Mouse (Mus musculus) embryonic facial prominence, embryonic 14.5 days (tissue): ENCODE measurements at regions not wholly inside any gene's neighbourhood (a gene's known extent, or its start where the extent isn't known, plus 50 kb on each side); places are given as distances from the start of the nearest gene placed in this dataset.

ENCODE experiments used
- ATAC-seq: fragments of 200-750 bp; cut with Nextera tagmentation; 2 replicates; pipeline ENCODE4 v1.8.0; 2017; ENCODE audit warnings: low read depth, moderate number of reproducible peaks, moderate TSS enrichment
- DNase-seq: peaks from one replicate; pipeline ENCODE4 v3.0.0-alpha.2; 2015; ENCODE audit warnings: low spot score
- H3K27ac ChIP-seq: fragments of 300-500 bp; sonication (generic); replicated peaks from 2 replicates; pipeline ENCODE4 v1.5.1; 2014; ENCODE audit warnings: low read depth, mild to moderate bottlenecking, low read length, moderate library complexity
- H3K27me3 ChIP-seq: fragments of 300-500 bp; sonication (generic); replicated peaks from 2 replicates; pipeline ENCODE4 v1.6.1; 2014; ENCODE audit warnings: low read length; ENCODE audit not compliant: control insufficient read depth, insufficient read depth
- H3K36me3 ChIP-seq: fragments of 300-500 bp; sonication (generic); 2 replicates; pipeline ENCODE4 v1.6.1; 2014; ENCODE audit warnings: low read length, mixed read lengths; ENCODE audit not compliant: control insufficient read depth, insufficient read depth
- H3K4me1 ChIP-seq: fragments of 300-500 bp; sonication (generic); 2 replicates; pipeline ENCODE4 v1.6.1; 2014; ENCODE audit warnings: antibody characterized with exemption, low read length; ENCODE audit not compliant: control insufficient read depth, insufficient read depth
- H3K4me2 ChIP-seq: fragments of 300-500 bp; sonication (generic); 2 replicates; pipeline ENCODE4 v1.6.1; 2014; ENCODE audit warnings: low read depth, mild to moderate bottlenecking, low read length, moderate library complexity, mixed read lengths
- H3K4me3 ChIP-seq: fragments of 300-500 bp; sonication (generic); 2 replicates; pipeline ENCODE4 v1.5.1; 2014; ENCODE audit warnings: low read depth, mild to moderate bottlenecking, low read length
- H3K9ac ChIP-seq: fragments of 300-500 bp; sonication (generic); 2 replicates; pipeline ENCODE4 v1.6.1; 2014; ENCODE audit warnings: low read depth, mild to moderate bottlenecking, low read length, moderate library complexity, mixed read lengths
- H3K9me3 ChIP-seq: fragments of 300-500 bp; sonication (generic); 2 replicates; pipeline ENCODE4 v1.6.1; 2016; ENCODE audit warnings: low read length; ENCODE audit not compliant: control insufficient read depth
- WGBS: fragments of 180-500 bp; shearing (Covaris S2); extraction: QIAGEN DNeasy Blood & Tissue Kit; methylation state at CpG from one replicate; pipeline ENCODE4 v1.1.7; 2014; 5-methylcytosine and 5-hydroxymethylcytosine counted together

DNA sequence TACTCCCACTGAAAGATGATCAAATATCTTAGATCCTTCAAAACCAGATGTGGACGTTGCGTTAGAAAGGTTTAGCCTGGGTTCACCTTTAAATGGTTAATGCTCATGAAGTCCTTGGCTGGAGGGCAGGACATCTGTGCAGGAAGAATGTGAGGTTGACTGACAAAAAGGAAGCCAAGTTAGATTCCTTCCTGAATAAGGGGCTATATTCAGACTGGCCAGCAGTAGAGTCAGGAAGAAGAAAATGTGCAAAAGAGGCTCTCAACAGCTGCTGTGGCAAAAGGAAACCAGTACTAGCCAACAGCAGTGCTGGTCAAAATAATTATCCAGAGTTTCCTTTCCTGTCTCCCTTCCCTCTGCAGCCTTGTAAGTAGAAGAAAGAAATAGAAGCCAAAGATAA is 582.0 kb upstream of the Marcks start:
- no peaks in the 10 kb centered on the region for H3K36me3 ChIP-seq
- no peak overlapping the region for H3K4me2 ChIP-seq
- no peaks in the 10 kb centered on the region for H3K9me3 ChIP-seq
- no peak for ATAC-seq
- H3K27ac ChIP-seq: 0 out of 2 replicates have a peak overlapping the region, but pooled peaks have one; percentile 1
- peaks cover 3% of the 10 kb centered on the region; the same call in 1 of the 2 replicates for H3K4me1 ChIP-seq
- H3K9ac ChIP-seq: no peak overlapping the region
- WGBS: 47% methylated on average over 2 of the region's 2 CpGs
- peak; percentile 30 for DNase-seq
- H3K27me3 ChIP-seq: no peaks in the 10 kb centered on the region
- H3K4me3 ChIP-seq: no peak overlapping the region

- no peak for ATAC-seq
- DNase-seq: peak; percentile 79
- Histone ChIP-seq H3K9ac (no peak overlapping the region), H3K9me3 (no peaks in the 10 kb centered on the region), H3K27me3 (no peaks in the 10 kb centered on the region), H3K27ac (peak overlapping the region; percentile 68), H3K4me1 (peaks cover 3% of the 10 kb centered on the region; the same call in 1 of the 2 replicates), H3K4me3 (no peak overlapping the region), H3K36me3 (no peaks in the 10 kb centered on the region), H3K4me2 (no peak overlapping the region)
These were observed 578.2 kb upstream of the Marcks start for GRCm38 (mm10) chr10:37716946-37717345.

DNA sequence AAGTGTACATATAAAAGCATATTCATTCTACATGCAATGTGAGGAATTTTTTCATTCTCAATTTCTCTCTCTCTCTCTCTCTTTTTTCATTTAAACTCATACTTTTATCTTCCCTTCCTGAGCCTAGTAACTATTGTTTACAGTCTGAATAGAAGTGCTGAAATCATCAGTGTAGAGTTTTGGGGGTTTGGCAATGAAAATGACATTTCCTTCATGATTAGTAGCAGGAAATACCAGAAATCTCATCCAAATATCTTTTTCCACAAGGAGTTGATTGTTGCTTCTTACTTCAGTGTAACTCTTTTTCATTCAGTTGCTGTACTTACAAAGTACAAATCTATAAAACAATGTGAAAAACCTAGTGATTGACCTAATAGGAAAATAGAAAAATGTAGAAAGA is 572.7 kb upstream of the Marcks start:
- Histone ChIP-seq H3K9ac (no peak overlapping the region), H3K27me3 (no peaks in the 10 kb centered on the region), H3K9me3 (no peaks in the 10 kb centered on the region), H3K4me2 (no peak overlapping the region), H3K36me3 (no peaks in the 10 kb centered on the region), H3K4me1 (no peaks in the 10 kb centered on the region), H3K27ac (no peak overlapping the region), H3K4me3 (no peak overlapping the region)
- DNase-seq (peak; percentile 62), ATAC-seq (no peak)

GRCm38 (mm10) chr10:37694041-37694690 is 555.4 kb upstream of the Marcks start:
- Histone ChIP-seq H3K9me3 (no peaks in the 10 kb centered on the region), H3K9ac (no peak overlapping the region), H3K27me3 (no peaks in the 10 kb centered on the region), H3K4me2 (no peak overlapping the region), H3K4me1 (no peaks in the 10 kb centered on the region), H3K36me3 (no peaks in the 10 kb centered on the region), H3K27ac (no peak overlapping the region), H3K4me3 (no peak overlapping the region)
- ATAC-seq (no peak), DNase-seq (no peak)
- WGBS: 61% methylated on average over 7 of the region's 7 CpGs

GRCm38 (mm10) chr10:37692851-37693250 is 554.1 kb upstream of the Marcks start:
- no peak overlapping the region for H3K4me3 ChIP-seq
- H3K9ac ChIP-seq: no peak overlapping the region
- H3K4me1 ChIP-seq: no peaks in the 10 kb centered on the region
- H3K27me3 ChIP-seq: no peaks in the 10 kb centered on the region
- H3K4me2 ChIP-seq: no peak overlapping the region
- ATAC-seq (no peak), DNase-seq (no peak)
- no peaks in the 10 kb centered on the region for H3K36me3 ChIP-seq
- no peaks in the 10 kb centered on the region for H3K9me3 ChIP-seq
- no peak overlapping the region for H3K27ac ChIP-seq

GRCm38 (mm10) chr10:37691939-37692338 is 553.2 kb upstream of the Marcks start:
- Histone ChIP-seq H3K36me3 (no peaks in the 10 kb centered on the region), H3K27ac (no peak overlapping the region), H3K9me3 (no peaks in the 10 kb centered on the region), H3K4me1 (no peaks in the 10 kb centered on the region), H3K4me2 (no peak overlapping the region), H3K4me3 (no peak overlapping the region), H3K27me3 (no peaks in the 10 kb centered on the region), H3K9ac (no peak overlapping the region)
- no peak for ATAC-seq
- WGBS: 65% methylated on average over 2 of the region's 2 CpGs
- no peak for DNase-seq

GRCm38 (mm10) chr10:37683101-37683500 is 544.4 kb upstream of the Marcks start:
- H3K27ac ChIP-seq: no peak overlapping the region
- DNase-seq: peak; percentile 51

GRCm38 (mm10) chr10:37680601-37681000 is 541.9 kb upstream of the Marcks start:
- no peaks in the 10 kb centered on the region for H3K9me3 ChIP-seq
- no peak overlapping the region for H3K4me2 ChIP-seq
- no peaks in the 10 kb centered on the region for H3K27me3 ChIP-seq
- ATAC-seq (no peak), DNase-seq (no peak)
- no peak overlapping the region for H3K27ac ChIP-seq
- H3K9ac ChIP-seq: no peak overlapping the region
- H3K4me3 ChIP-seq: no peak overlapping the region
- H3K4me1 ChIP-seq: no peaks in the 10 kb centered on the region
- H3K36me3 ChIP-seq: no peaks in the 10 kb centered on the region

More at GRCm38 (mm10) chr10:37683101-37683500, 544.4 kb upstream of the Marcks start:
- Histone ChIP-seq H3K27me3 (no peaks in the 10 kb centered on the region), H3K4me1 (no peaks in the 10 kb centered on the region), H3K4me3 (no peak overlapping the region), H3K9ac (no peak overlapping the region), H3K9me3 (no peaks in the 10 kb centered on the region), H3K4me2 (no peak overlapping the region), H3K36me3 (no peaks in the 10 kb centered on the region)
- ATAC-seq: no peak

GRCm38 (mm10) chr10:37677826-37678225 is 539.1 kb upstream of the Marcks start:
- no peaks in the 10 kb centered on the region for H3K36me3 ChIP-seq
- H3K4me2 ChIP-seq: no peak overlapping the region
- 83% methylated on average over 1 of the region's 1 CpGs for WGBS
- DNase-seq (no peak), ATAC-seq (no peak)
- H3K27me3 ChIP-seq: no peaks in the 10 kb centered on the region
- no peaks in the 10 kb centered on the region for H3K4me1 ChIP-seq
- no peak overlapping the region for H3K4me3 ChIP-seq
- no peaks in the 10 kb centered on the region for H3K9me3 ChIP-seq
- no peak overlapping the region for H3K9ac ChIP-seq
- no peak overlapping the region for H3K27ac ChIP-seq
